Mouse (Mus musculus): Measurements from ENCODE around the gene Cgnl1.
"Not testable (repeated sequence)": the region's sequence is repeated elsewhere in the genome, so short reads cannot be mapped to it uniquely, and the experiment has no call there.

DNA sequence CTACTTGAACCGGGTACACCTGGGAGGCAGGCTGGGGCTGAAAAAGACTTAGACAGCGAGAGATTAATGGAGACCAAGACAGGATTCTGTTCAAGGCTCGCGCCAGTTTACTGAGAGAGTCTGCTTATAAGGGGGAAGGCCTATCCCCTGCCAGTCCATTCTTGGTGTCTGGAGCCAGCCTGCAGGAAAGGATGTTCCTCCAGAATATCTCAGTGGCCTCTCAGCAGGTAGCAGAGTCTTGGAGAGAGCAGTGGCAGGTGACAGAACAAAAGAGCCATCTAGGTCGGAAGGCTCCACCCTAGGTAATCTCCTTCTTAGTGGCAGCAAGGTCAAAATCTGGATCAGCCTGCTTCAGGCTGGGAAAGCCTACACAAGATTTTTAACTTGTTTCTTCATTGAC is 151.3 kb downstream of the Cgnl1 start:
- not testable (repeated sequence) for TF ChIP-seq ZNF384 (IDR thresholded peaks at IDR 0.05; ENCODE audit: low read depth, low read length); USF2 (conservative IDR thresholded peaks at IDR 0.05; ENCODE audit: low read depth, low read length); BHLHE40 (IDR thresholded peaks at IDR 0.05; ENCODE audit: low read depth, low read length); POLR2A (IDR thresholded peaks at IDR 0.05; ENCODE audit: low read depth, low read length); SMC3 (IDR thresholded peaks at IDR 0.05; ENCODE audit: low read depth, low read length); MAX (IDR thresholded peaks at IDR 0.05; ENCODE audit: low read length); ZKSCAN1 (IDR thresholded peaks at IDR 0.05; ENCODE audit: borderline replicate concordance, low read depth, low read length); CTCF (conservative IDR thresholded peaks at IDR 0.05 in 1 of 2, IDR thresholded peaks at IDR 0.05 in 1 of 2; ENCODE audit: low read depth in 2 of 2, low read length in 2 of 2)
